Mouse (Mus musculus) heart, adult 2 months (tissue): ENCODE results near the gene F2rl1. TPM values are rescaled to one million over a fixed set of nuclear protein-coding genes. Genes with fewer than 3 reads are reported as not detected.

Experiments
- DNase-seq, 2 experiments: peaks; one replicate each; pipeline ENCODE4 v3.0.0; 2021
- H3K27ac ChIP-seq: fragments of 200-600 bp; 2 replicates; pipeline ENCODE4 v1.8.1; 2022
- H3K27me3 ChIP-seq: fragments of 200-500 bp; 2 replicates; pipeline ENCODE4 v1.6.1; 2012; ENCODE audit warnings: mild to moderate bottlenecking, low read length, inconsistent platforms, mixed read lengths; ENCODE audit not compliant: control insufficient read depth, insufficient read depth
- H3K36me3 ChIP-seq: fragments of 200-500 bp; 2 replicates; pipeline ENCODE4 v1.6.1; 2012; ENCODE audit warnings: low read length, inconsistent platforms; ENCODE audit not compliant: control insufficient read depth, insufficient read depth
- H3K4me1 ChIP-seq: fragments of 200-500 bp; 2 replicates; pipeline ENCODE4 v1.6.1; 2011; ENCODE audit warnings: low read length; ENCODE audit not compliant: control insufficient read depth, insufficient read depth
- H3K4me3 ChIP-seq: fragments of 200-600 bp; 2 replicates; pipeline ENCODE4 v1.8.1; 2022
- H3K79me2 ChIP-seq: fragments of 200-500 bp; replicated peaks from 2 replicates; pipeline ENCODE4 v1.6.1; 2012; ENCODE audit warnings: mild to moderate bottlenecking, inconsistent platforms, low read length, moderate library complexity, mixed read lengths; ENCODE audit not compliant: control insufficient read depth, insufficient read depth
- H3K9ac ChIP-seq: fragments of 200-500 bp; 2 replicates; pipeline ENCODE4 v1.6.1; 2012; ENCODE audit warnings: low read depth, mild to moderate bottlenecking, control low read depth, inconsistent platforms, low read length, mixed read lengths
- CTCF ChIP-seq: fragments of 200-600 bp; IDR thresholded peaks from 2 replicates; pipeline ENCODE4 v1.8.1; 2022; ENCODE audit warnings: antibody characterized with exemption, mild to moderate bottlenecking, moderate library complexity
- EP300 ChIP-seq: fragments of 200-500 bp; IDR thresholded peaks from 2 replicates; pipeline ENCODE4 v1.6.1; 2011; ENCODE audit warnings: low read depth, low read length, control low read depth; ENCODE audit not compliant: insufficient read depth
- POLR2A ChIP-seq: fragments of 200-500 bp; IDR thresholded peaks from 2 replicates; pipeline ENCODE4 v1.6.1; 2011; ENCODE audit warnings: mild to moderate bottlenecking, low read depth, low read length, control low read depth; ENCODE audit not compliant: insufficient read depth
- WGBS: fragments of 180-500 bp; shearing (Covaris S2); methylation state at CpG from one replicate; pipeline ENCODE4 v1.1.7; 2018; 5-methylcytosine and 5-hydroxymethylcytosine counted together
- intact Hi-C: fragments of 180-260 bp; cut with DNase I; formaldehyde crosslinking; loops from one replicate; pipeline ENCODE4 v1.15.1; 2025
- long read RNA-seq: library from polyadenylated mRNA; stranded (forward); transcript quantifications from one replicate; pipeline ENCODE4 v2.0.0, GENCODE M21; 2021
- polyA plus RNA-seq: library from polyadenylated mRNA; depleted of rRNA; stranded (reverse); fragments of >200 nt; gene quantifications from 2 replicates; pipeline ENCODE4 v1.2.3, GENCODE M21; 2012; rRNA removed
- total RNA-seq, 2 experiments: library from RNA; stranded (reverse); gene quantifications; 2 replicates each; pipeline ENCODE4 v1.2.3; 2021

F2rl1 gene
- total RNA-seq (under 1 TPM; 0.41 to 0.63 TPM), polyA plus RNA-seq (0.91 and 1.2 TPM in 2 replicates)
- long read RNA-seq, result 0 reads

DNA sequence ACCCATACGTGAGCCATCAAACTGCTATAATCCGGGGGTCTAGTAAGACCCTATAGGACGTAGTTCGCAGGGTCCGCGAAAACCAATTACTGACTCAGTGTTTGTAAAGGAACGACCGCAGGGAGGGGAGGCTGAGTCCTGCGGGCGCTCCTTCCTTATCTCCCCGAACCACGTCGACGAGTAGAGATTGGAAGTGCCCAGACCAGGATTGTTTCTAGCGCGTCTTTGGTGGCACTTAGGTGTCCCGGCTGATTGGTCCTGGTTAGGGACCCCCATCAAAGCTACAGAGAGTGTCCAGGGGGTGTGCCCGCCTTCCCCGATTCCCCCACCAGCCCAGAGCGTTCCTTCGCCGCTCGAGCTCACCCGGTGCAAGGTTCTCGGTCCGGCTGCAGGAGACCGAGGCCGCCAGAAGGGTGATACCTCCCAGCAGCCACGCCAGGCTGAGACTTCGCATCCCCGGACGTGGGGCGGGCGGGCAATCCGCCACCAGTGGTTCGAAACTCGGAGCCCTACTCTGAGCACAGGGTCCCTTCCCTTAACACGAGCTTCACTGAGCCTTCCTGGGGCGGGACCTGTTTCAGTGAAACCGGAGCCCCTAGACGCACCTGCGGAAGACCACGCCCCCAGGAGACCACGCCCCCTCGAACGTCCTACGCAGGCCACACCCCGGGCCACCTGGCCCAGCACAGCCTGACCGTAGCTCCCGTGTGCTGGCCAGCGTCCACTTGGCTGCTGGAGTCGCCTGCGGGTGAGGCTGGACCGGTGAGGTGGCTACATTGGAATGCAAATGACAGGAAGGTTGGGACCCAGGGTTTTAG is at the start of gene F2rl1:
TSS of gene F2rl1 (minus strand) at position 554 of the 818 bp plus-strand sequence.
- no peaks in the 10 kb centered on the region for H3K4me1 ChIP-seq
- no peaks in the 10 kb centered on the region for H3K79me2 ChIP-seq
- peak; percentile 47 to 58 for DNase-seq
- no peak for TF ChIP-seq CTCF
- no peak for TF ChIP-seq EP300
- no peak for TF ChIP-seq POLR2A
- H3K27me3 ChIP-seq, result peaks cover 2% of the 10 kb centered on the region; the same call in 1 of the 2 replicates
- H3K9ac ChIP-seq, result peak within 1 kb of the TSS; percentile 54
- H3K27ac ChIP-seq, result peak within 1 kb of the TSS; percentile 13; the same call in 1 of the 2 replicates
- intact Hi-C loops, result no loop called here
- whole genome bisulfite sequencing, result 1% methylated on average over 54 of the region's 54 CpGs
- H3K4me3 ChIP-seq, result peak within 1 kb of the TSS; percentile 53
- H3K36me3 ChIP-seq, result no peaks in the 10 kb centered on the region

DNA sequence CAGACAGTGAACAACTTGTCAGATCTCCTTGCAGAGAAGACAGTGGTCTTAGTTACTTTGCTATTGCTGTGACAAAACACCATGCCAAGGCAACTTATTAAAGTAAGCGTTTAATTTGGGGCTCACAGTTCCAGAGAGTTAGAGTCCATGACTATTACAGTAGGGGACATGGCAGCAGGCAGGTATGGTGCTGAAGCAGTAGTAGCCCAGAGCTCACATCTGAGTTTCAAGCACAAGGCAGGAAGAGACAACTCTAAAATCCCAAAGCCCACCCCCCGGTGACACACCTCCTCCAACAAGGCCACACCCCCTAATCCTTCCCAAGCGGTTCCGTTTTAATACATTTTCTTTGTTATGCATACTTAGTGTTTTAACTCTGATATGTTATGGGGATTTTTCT is 45.9 kb upstream of the F2rl1 start:
- Histone ChIP-seq H3K36me3 (no peaks in the 10 kb centered on the region), H3K79me2 (no peaks in the 10 kb centered on the region), H3K27me3 (no peaks in the 10 kb centered on the region), H3K4me1 (no peaks in the 10 kb centered on the region), H3K27ac (no peak overlapping the region), H3K4me3 (no peak overlapping the region), H3K9ac (no peak overlapping the region)
- TF ChIP-seq EP300 (no peak), POLR2A (no peak), CTCF (no peak)
- intact Hi-C loops, result no loop called here
- no peak for DNase-seq
- WGBS, result 95% methylated on average over 4 of the region's 4 CpGs

DNA sequence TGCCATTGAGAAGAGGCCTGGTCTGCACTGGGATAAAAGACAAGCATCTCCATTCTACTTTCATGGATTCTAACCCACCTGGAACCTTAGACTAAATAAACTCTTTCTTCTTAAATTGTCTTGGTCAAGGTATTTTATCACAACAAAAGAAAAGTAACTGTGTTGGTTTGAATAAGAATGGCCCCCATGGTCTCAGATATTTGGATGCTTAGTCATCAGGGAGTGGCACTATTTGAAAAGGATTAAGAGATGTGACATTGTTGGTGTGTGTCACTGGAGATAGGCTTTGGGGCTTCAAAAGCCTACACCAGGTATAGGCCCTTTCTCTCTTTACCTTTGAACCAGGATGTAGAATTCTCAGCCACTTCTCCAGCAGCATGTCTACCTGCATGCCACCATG is 44.3 kb upstream of the F2rl1 start:
- Histone ChIP-seq H3K79me2 (no peaks in the 10 kb centered on the region), H3K27ac (no peak overlapping the region), H3K27me3 (no peaks in the 10 kb centered on the region), H3K9ac (no peak overlapping the region), H3K4me3 (no peak overlapping the region), H3K36me3 (no peaks in the 10 kb centered on the region), H3K4me1 (no peaks in the 10 kb centered on the region)
- no peak for TF ChIP-seq EP300
- no peak for TF ChIP-seq POLR2A
- no peak for TF ChIP-seq CTCF
- DNase-seq, result no peak
- intact Hi-C loops, result no loop called here

DNA sequence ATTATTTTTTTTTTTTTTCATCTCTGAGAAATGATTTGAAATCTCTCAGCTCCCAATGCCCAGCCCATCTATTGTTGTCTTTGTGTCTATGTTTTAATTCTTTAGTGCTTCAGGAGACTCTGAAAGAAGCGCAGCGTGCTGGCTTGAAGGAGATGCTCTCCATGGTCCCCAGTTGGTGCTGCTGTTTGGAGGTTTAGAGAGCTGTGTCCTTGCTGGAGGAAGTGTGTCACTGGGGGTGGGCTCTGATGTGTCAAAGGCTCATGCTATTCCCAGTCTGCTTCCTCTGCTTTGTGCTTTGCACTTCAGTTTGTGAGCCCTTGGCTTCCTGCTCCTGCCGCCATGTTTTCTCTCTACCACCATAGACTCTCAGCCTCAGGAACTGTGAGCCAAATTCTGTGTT is 43.3 kb upstream of the F2rl1 start:
- Histone ChIP-seq H3K27ac (no peak overlapping the region), H3K4me1 (no peaks in the 10 kb centered on the region; the same call in 1 of the 2 replicates), H3K9ac (no peak overlapping the region), H3K79me2 (no peaks in the 10 kb centered on the region), H3K27me3 (no peaks in the 10 kb centered on the region), H3K36me3 (no peaks in the 10 kb centered on the region), H3K4me3 (no peak overlapping the region)
- no peak for TF ChIP-seq EP300
- TF ChIP-seq POLR2A, result no peak
- no peak for TF ChIP-seq CTCF
- WGBS, result 98% methylated on average over 3 of the region's 3 CpGs
- DNase-seq, result no peak
- intact Hi-C loops, result no loop called here

DNA sequence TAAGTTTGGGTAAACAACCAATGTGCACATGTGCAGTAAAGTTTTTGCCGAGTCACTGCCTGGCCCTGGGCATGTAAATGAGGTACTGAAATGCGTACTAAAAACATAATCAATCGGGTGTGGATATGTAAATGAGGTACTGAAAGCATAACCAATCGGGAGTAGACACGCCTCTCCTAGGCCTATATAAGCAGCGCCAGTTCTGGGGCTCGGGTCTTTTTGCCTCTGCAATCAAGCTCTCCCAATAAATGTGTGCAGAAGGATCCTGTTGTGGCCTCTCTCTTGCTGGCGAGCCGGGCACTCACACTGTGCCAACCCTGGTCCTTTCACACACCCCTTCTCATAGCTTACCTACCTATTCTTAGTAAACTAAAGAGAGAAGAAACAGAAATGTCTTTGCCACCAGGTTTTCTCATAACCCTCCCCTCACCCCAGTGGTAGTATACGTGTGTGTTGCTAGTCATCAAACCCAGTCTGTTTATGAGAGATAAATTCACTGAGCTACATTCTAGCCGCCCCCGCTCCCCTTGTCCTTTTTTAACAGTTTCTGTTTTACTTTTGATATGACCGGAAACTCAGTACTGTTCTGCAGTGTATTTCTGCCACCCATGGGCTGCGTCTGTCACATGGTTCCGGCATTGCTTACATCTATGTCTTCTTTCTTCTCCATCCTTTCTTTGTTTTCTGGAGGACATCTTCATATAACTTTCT is 42.0 kb upstream of the F2rl1 start:
- Histone ChIP-seq H3K36me3 (no peaks in the 10 kb centered on the region), H3K4me1 (no peaks in the 10 kb centered on the region; the same call in 1 of the 2 replicates), H3K27ac (no peak overlapping the region), H3K27me3 (no peaks in the 10 kb centered on the region), H3K79me2 (no peaks in the 10 kb centered on the region), H3K9ac (no peak overlapping the region), H3K4me3 (no peak overlapping the region)
- 87% methylated on average over 15 of the region's 15 CpGs for WGBS
- no peak for DNase-seq
- no peak for TF ChIP-seq POLR2A
- no peak for TF ChIP-seq CTCF
- no peak for TF ChIP-seq EP300
- intact Hi-C loops, result no loop called here
